22 mouse cellular contexts compared by ENCODE assay signal in the genomic region with DNA sequence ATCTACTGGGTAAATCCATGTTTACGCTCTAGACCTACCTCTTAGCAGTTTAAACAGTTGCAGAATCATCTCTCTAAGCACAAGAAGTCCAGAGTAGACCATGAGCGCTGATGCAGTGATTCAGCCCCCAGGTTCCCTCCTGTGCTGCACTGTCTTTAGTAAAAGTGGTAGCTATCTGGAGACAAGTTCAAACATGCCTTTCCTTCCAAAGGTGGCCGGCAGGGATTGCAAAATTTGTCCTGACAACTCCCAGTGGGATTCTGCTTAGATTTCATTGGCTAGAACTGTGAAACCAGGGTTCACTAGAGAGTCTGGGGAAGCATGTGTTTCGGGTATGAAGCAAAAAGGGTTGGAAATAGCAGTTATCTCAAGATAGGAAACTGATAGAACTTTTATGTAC.
A peak's percentile ranks its signal among the peaks of the same experiment; 100 is the strongest.
DNase-seq lines count a peak whose midpoint lies in the region; ATAC-seq and TF ChIP-seq lines count a peak whose summit lies in the region.
"Had no signal": no experiment of that assay in that cellular context is flagged by ENCODE, and none has a peak within 500 bp of the region (broad histone marks: within the 10 kb centered on the region; RNA-seq: fewer than 3 reads in every experiment).

No protein-coding gene starts in this region.

- ATAC-seq in liver, embryonic 11.5 days (replicated peaks; ENCODE audit: low FRiP score): no peak
- ATAC-seq: CD4-positive, CD25-positive, alpha-beta regulatory T cell, adult 4 months; forebrain, embryonic 14.5 days; hindbrain, embryonic 16.5 days; intestine, embryonic 15.5 days had no signal

- peaks cover 5% of the 10 kb centered on the region; the same call in 1 of the 2 replicates for H3K36me3 ChIP-seq in liver, embryonic 11.5 days (ENCODE audit: control insufficient read depth, insufficient read depth, low read length)
- H3K36me3 ChIP-seq in kidney, adult 2 months (ENCODE audit: control insufficient read depth, insufficient read depth, low read length): peaks cover 5% of the 10 kb centered on the region

- no peaks in the 10 kb centered on the region for H3K9me3 ChIP-seq in liver, embryonic 11.5 days (ENCODE audit: control insufficient read depth, low read length)
- H3K9me3 ChIP-seq: embryonic facial prominence, embryonic 13.5 days; intestine, embryonic 15.5 days; kidney, embryonic 15.5 days; limb, embryonic 15.5 days; midbrain, embryonic 12.5 days had no signal

- no peaks in the 10 kb centered on the region for H3K27me3 ChIP-seq in liver, embryonic 11.5 days (replicated peaks; ENCODE audit: control insufficient read depth, insufficient read depth, low read length)
- H3K27me3 ChIP-seq in kidney, adult 2 months (replicated peaks; ENCODE audit: control insufficient read depth, insufficient read depth, low read length): no peaks in the 10 kb centered on the region
- H3K27me3 ChIP-seq: embryonic facial prominence, embryonic 13.5 days; intestine, embryonic 15.5 days; kidney, embryonic 15.5 days; limb, embryonic 15.5 days; midbrain, embryonic 12.5 days had no signal

- no peak for TF ChIP-seq POLR2A in kidney, adult 2 months (IDR thresholded peaks at IDR 0.05; ENCODE audit: low read depth, low read length)

- no peak overlapping the region for H3K27ac ChIP-seq in liver, embryonic 11.5 days (ENCODE audit: low read depth, low read length)
- no peak overlapping the region for H3K27ac ChIP-seq in kidney, adult 2 months (ENCODE audit: insufficient read depth, low read depth, low read length)
- H3K27ac ChIP-seq: embryonic facial prominence, embryonic 13.5 days; gastrocnemius, adult 2 months; intestine, embryonic 15.5 days; kidney, embryonic 15.5 days; limb, embryonic 15.5 days; midbrain, embryonic 12.5 days had no signal

- 84% methylated on average over 4 of the region's 4 CpGs for WGBS in liver, embryonic 11.5 days
- 77% methylated on average over 4 of the region's 4 CpGs for WGBS in kidney, adult 2 months

- H3K4me3 ChIP-seq in liver, embryonic 11.5 days (ENCODE audit: low read depth, low read length): no peak overlapping the region
- H3K4me3 ChIP-seq in kidney, adult 2 months (ENCODE audit: insufficient read depth, low read depth, low read length): no peak overlapping the region
- H3K4me3 ChIP-seq: embryonic facial prominence, embryonic 13.5 days; gastrocnemius, adult 2 months; intestine, embryonic 15.5 days; kidney, embryonic 15.5 days; limb, embryonic 15.5 days; midbrain, embryonic 12.5 days had no signal

- TF ChIP-seq CTCF in kidney, adult 2 months (conservative IDR thresholded peaks at IDR 0.05; ENCODE audit: insufficient read depth, insufficient read length, low read depth, low read length): no peak

- H3K4me2 ChIP-seq in liver, embryonic 11.5 days: no peak overlapping the region
- H3K4me2 ChIP-seq: embryonic facial prominence, embryonic 13.5 days; intestine, embryonic 15.5 days; kidney, embryonic 15.5 days; limb, embryonic 15.5 days; lung, embryonic 14.5 days; midbrain, embryonic 12.5 days had no signal

- H3K9ac ChIP-seq in liver, embryonic 11.5 days (ENCODE audit: low read depth, low read length): no peak overlapping the region
- H3K9ac ChIP-seq: embryonic facial prominence, embryonic 13.5 days; intestine, embryonic 15.5 days; kidney, embryonic 15.5 days; limb, embryonic 15.5 days; lung, embryonic 14.5 days; midbrain, embryonic 12.5 days had no signal

- DNase-seq in adrenal gland, postnatal 10 days: peak; percentile 44
- DNase-seq in adrenal gland, adult 18-20 months (ENCODE audit: low spot score in 2 of 2): no peak
- DNase-seq in liver (peak; percentile 13), ZHBTc4 (ENCODE audit: low read depth, low spot score) (peak; percentile 56)
- DNase-seq in liver, embryonic 11.5 days (ENCODE audit: low spot score): no peak
- no peak for DNase-seq in kidney, adult 11 months
- DNase-seq in kidney, adult 2 months: no peak
- no peak for DNase-seq in thymus, adult 18-20 months
- DNase-seq: cerebellum, adult 11 months; cerebellum, postnatal 10 days; gastrocnemius, adult 2 months; kidney, postnatal 36 days; layer of hippocampus, postnatal 36 days; lung, embryonic 14.5 days had no signal

- no peaks in the 10 kb centered on the region for H3K4me1 ChIP-seq in liver, embryonic 11.5 days (replicated peaks; ENCODE audit: control insufficient read depth, insufficient read depth, low read length)
- no peaks in the 10 kb centered on the region; the same call in 1 of the 2 replicates for H3K4me1 ChIP-seq in kidney, adult 2 months (ENCODE audit: control insufficient read depth, insufficient read depth, low read length)
- H3K4me1 ChIP-seq: embryonic facial prominence, embryonic 13.5 days; intestine, embryonic 15.5 days; kidney, embryonic 15.5 days; limb, embryonic 15.5 days had no signal

Comparison
In these comparisons a context has a peak if more than half of its experiments do, and no peak if none do; other contexts are left out.
1. DNase-seq: peak in adrenal gland, postnatal 10 days (single experiment), liver (single experiment) and ZHBTc4 (single experiment); none in adrenal gland, adult 18-20 months (0 of 2), liver, embryonic 11.5 days (single experiment), kidney, adult 11 months (single experiment), kidney, adult 2 months (single experiment) and thymus, adult 18-20 months (0 of 2).